Mouse (Mus musculus): ENCODE results near the gene Clpp.

The Clpp gene

GRCm38 (mm10) chr17:56985656-56986055 lies 4.4 kb upstream of the Clpp start:
- intact Hi-C loops (cut with DNase I): no loop called here

GRCm38 (mm10) chr17:56986105-56986805 lies 3.9 kb upstream of the Clpp start:
- intact Hi-C loops (cut with DNase I): no loop called here

- intact Hi-C loops (cut with DNase I): no loop called here
Observed at GRCm38 (mm10) chr17:56988441-56988840, 1.7 kb upstream of the Clpp start.

GRCm38 (mm10) chr17:56988921-56989430 lies 1.1 kb upstream of the Clpp start:
- intact Hi-C loops (cut with DNase I): no loop called here

GRCm38 (mm10) chr17:56989467-56990114 lies 514 bp upstream of the Clpp start:
- intact Hi-C loops (cut with DNase I): loop anchor here (10.0 kb wide), 1 partner anchor 345 kb away; no protein-coding TSS in a partner anchor

GRCm38 (mm10) chr17:56990966-56991365 lies 861 bp downstream of the Clpp start:
- intact Hi-C loops (cut with DNase I): loop anchor here (10.0 kb wide), 1 partner anchor 344 kb away; no protein-coding TSS in a partner anchor

GRCm38 (mm10) chr17:56995046-56995445 lies 4.9 kb downstream of the Clpp start:
- intact Hi-C loops (cut with DNase I): loop anchor here (10.0 kb wide), 1 partner anchor 340 kb away; no protein-coding TSS in a partner anchor

- intact Hi-C loops (cut with DNase I): loop anchor here (2.0 to 10.0 kb wide), 2 partner anchors 170 to 338 kb away; no protein-coding TSS in a partner anchor
Observed at GRCm38 (mm10) chr17:56996506-56996905, 6.4 kb downstream of the Clpp start.

- intact Hi-C loops (cut with DNase I): loop anchor here (2.0 to 10.0 kb wide), 2 partner anchors 170 to 338 kb away; no protein-coding TSS in a partner anchor
Observed at GRCm38 (mm10) chr17:56997029-56997667, 7.0 kb downstream of the Clpp start, which contains the start of gene Alkbh7. Gene Alkbh7 (plus strand): TSS chr17:56997339.

- intact Hi-C loops (cut with DNase I): loop anchor here (10.0 kb wide), 1 partner anchor 335 kb away; no protein-coding TSS in a partner anchor
Observed at GRCm38 (mm10) chr17:56999414-56999813, 9.3 kb downstream of the Clpp start.

- intact Hi-C loops (cut with DNase I): loop anchor here (10.0 kb wide), 1 partner anchor 335 kb away; no protein-coding TSS in a partner anchor
Observed at GRCm38 (mm10) chr17:56999968-57000609, 10.0 kb downstream of the Clpp start, which contains the start of gene Pspn. Gene Pspn (minus strand): TSS chr17:57000018.

GRCm38 (mm10) chr17:57001228-57001627 lies 11.1 kb downstream of the Clpp start:
- intact Hi-C loops (cut with DNase I): no loop called here

- intact Hi-C loops (cut with DNase I): no loop called here
Observed at GRCm38 (mm10) chr17:57003994-57004393, 13.9 kb downstream of the Clpp start.

- intact Hi-C loops (cut with DNase I): no loop called here
Observed at GRCm38 (mm10) chr17:57007137-57007905, 17.2 kb downstream of the Clpp start.

- intact Hi-C loops (cut with DNase I): no loop called here
Observed at GRCm38 (mm10) chr17:57010911-57011235, 20.8 kb downstream of the Clpp start.

GRCm38 (mm10) chr17:57011236-57012141 lies 21.4 kb downstream of the Clpp start, which contains the start of the genes Gtf2f1 and Gm17949:
Gene Gtf2f1 (minus strand): TSS chr17:57011288.
Gene Gm17949 (plus strand): TSS chr17:57011469.
- intact Hi-C loops (cut with DNase I): no loop called here

GRCm38 (mm10) chr17:57012245-57012795 lies 22.2 kb downstream of the Clpp start:
- intact Hi-C loops (cut with DNase I): no loop called here

GRCm38 (mm10) chr17:57019693-57020092 lies 29.6 kb downstream of the Clpp start:
- intact Hi-C loops (cut with DNase I): no loop called here

GRCm38 (mm10) chr17:57020960-57021359 lies 30.9 kb downstream of the Clpp start:
- intact Hi-C loops (cut with DNase I): no loop called here

Measured in adrenal gland (tissue).